Mouse (Mus musculus): ENCODE measurements around the gene Mybl2. TPM values are rescaled to one million over a fixed set of nuclear protein-coding genes. Genes with fewer than 3 reads are reported as not detected.

Gene Mybl2
- polyA plus RNA-seq, 1 experiment from 2014 or later = 17.7 TPM

DNA sequence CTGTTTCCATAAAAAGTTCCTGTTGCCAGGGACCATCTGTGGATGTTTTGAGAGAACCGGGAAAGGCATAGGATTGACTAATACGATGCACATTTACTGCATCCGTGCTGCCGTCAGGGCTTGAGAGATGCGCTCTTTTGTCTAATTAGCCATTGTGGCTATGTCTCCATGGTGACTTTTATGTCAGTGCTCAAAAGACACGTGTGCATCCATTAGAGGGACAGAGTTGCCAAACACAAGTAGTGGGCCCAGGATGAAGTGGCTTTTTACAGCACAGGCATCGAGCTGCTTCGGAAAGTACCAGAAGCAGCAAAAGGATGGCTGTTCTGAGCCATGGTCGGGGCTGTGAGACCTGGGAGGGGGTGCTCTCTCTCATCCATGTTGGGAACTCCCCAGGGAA lies 53.9 kb downstream of the Mybl2 start:
- Histone ChIP-seq H3K4me1 (replicated peaks; ENCODE audit: control insufficient read depth, insufficient read depth, low read length) (0 out of 2 replicates have a peak, but pooled peaks cover 2% of the 10 kb centered on the region), H3K27ac (ENCODE audit: low read depth, low read length) (no peak overlapping the region), H3K9ac (ENCODE audit: low read depth, low read length) (no peak overlapping the region), H3K36me3 (ENCODE audit: control insufficient read depth, insufficient read depth, low read length) (no peaks in the 10 kb centered on the region), H3K9me3 (ENCODE audit: control insufficient read depth, low read length) (no peaks in the 10 kb centered on the region), H3K4me2 (replicated peaks; ENCODE audit: low read depth, low read length) (no peak overlapping the region), H3K4me3 (ENCODE audit: low read depth, low read length) (no peak overlapping the region), H3K27me3 (ENCODE audit: control insufficient read depth, insufficient read depth, low read length) (0 out of 2 replicates have a peak, but pooled peaks cover 2% of the 10 kb centered on the region)
- DNase-seq (ENCODE audit: low spot score) (peak; percentile 71), ATAC-seq (ENCODE audit: low FRiP score) (peak; percentile 57)
- 38% methylated on average over 9 of the region's 9 CpGs for WGBS

DNA sequence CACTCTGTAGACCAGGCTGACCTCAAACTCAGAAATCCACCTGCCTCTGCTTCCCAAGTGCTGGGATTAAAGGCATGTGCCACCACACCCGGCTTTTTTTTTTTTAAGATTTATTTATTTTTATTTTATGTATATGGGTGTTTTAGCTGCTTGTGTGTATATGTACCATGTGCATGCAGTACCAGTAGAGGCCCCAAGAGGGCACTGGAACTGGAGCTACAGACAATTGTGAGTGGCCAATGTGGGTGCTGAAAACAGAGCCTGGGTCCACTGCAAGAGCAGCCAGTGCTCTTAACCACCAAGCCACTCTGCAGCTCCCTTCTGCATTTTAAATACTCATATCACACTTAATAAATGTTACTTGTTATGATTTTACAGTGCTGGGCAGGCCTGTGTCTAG lies 56.2 kb downstream of the Mybl2 start:
- no peak overlapping the region for H3K4me3 ChIP-seq (ENCODE audit: low read depth, low read length)
- 100% methylated on average over 1 of the region's 1 CpGs for WGBS
- H3K36me3 ChIP-seq (ENCODE audit: control insufficient read depth, insufficient read depth, low read length) = no peaks in the 10 kb centered on the region
- ATAC-seq (ENCODE audit: low FRiP score) = no peak
- H3K27ac ChIP-seq (ENCODE audit: low read depth, low read length) = no peak overlapping the region
- H3K27me3 ChIP-seq (ENCODE audit: control insufficient read depth, insufficient read depth, low read length) = 0 out of 2 replicates have a peak, but pooled peaks cover 2% of the 10 kb centered on the region
- H3K4me2 ChIP-seq (replicated peaks; ENCODE audit: low read depth, low read length) = no peak overlapping the region
- no peak for DNase-seq (ENCODE audit: low spot score)
- H3K9me3 ChIP-seq (ENCODE audit: control insufficient read depth, low read length) = no peaks in the 10 kb centered on the region
- 0 out of 2 replicates have a peak, but pooled peaks cover 2% of the 10 kb centered on the region for H3K4me1 ChIP-seq (replicated peaks; ENCODE audit: control insufficient read depth, insufficient read depth, low read length)
- H3K9ac ChIP-seq (ENCODE audit: low read depth, low read length) = no peak overlapping the region

DNA sequence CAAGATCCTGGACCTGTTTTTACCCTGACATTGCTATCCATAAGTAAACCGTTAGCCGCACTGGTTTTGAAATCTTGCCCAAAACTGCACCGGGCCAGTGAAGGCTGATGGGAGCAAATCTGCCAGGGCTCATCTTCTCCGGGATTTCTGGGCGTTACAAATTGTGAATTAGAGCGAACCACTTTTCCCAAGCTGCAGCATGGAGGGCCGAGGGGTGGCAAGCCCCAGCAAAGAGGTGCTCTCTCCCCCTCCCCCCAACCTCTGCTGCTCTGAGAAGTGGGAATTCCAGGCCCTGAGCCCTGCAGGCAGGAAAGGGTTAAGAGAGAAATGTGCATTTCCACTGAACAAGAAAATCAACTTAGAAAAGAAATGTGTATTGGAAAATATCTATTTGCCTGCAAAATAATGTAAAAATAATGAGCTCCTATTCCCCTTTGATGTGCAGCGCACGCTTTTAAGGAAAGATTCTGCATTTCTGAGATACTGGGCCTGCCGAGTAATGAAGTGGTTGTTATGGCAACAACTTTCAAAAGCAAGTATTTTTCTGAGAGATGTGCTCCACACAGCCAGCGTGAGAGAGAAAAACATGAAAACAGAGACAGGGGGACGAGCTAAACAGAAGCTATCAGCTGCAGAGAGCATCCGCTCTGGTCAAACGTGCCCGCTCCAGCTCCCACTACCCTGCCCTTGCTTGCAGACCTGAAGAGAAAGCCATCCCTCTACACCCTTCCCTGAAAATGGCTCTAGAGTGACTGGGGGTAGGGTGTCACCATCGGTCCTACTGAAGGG lies 57.1 kb downstream of the Mybl2 start:
- Histone ChIP-seq H3K4me3 (ENCODE audit: low read depth, low read length) (no peak overlapping the region), H3K4me1 (replicated peaks; ENCODE audit: control insufficient read depth, insufficient read depth, low read length) (0 out of 2 replicates have a peak, but pooled peaks cover 2% of the 10 kb centered on the region), H3K9me3 (ENCODE audit: control insufficient read depth, low read length) (no peaks in the 10 kb centered on the region), H3K4me2 (replicated peaks; ENCODE audit: low read depth, low read length) (no peak overlapping the region), H3K27me3 (ENCODE audit: control insufficient read depth, insufficient read depth, low read length) (0 out of 2 replicates have a peak, but pooled peaks cover 2% of the 10 kb centered on the region), H3K9ac (ENCODE audit: low read depth, low read length) (no peak overlapping the region), H3K36me3 (ENCODE audit: control insufficient read depth, insufficient read depth, low read length) (no peaks in the 10 kb centered on the region), H3K27ac (ENCODE audit: low read depth, low read length) (no peak overlapping the region)
- DNase-seq (ENCODE audit: low spot score) = peak; percentile 32
- WGBS = 42% methylated on average over 16 of the region's 16 CpGs
- 0 out of 2 replicates have a peak, but pooled peaks have one; percentile 19 for ATAC-seq (ENCODE audit: low FRiP score)

DNA sequence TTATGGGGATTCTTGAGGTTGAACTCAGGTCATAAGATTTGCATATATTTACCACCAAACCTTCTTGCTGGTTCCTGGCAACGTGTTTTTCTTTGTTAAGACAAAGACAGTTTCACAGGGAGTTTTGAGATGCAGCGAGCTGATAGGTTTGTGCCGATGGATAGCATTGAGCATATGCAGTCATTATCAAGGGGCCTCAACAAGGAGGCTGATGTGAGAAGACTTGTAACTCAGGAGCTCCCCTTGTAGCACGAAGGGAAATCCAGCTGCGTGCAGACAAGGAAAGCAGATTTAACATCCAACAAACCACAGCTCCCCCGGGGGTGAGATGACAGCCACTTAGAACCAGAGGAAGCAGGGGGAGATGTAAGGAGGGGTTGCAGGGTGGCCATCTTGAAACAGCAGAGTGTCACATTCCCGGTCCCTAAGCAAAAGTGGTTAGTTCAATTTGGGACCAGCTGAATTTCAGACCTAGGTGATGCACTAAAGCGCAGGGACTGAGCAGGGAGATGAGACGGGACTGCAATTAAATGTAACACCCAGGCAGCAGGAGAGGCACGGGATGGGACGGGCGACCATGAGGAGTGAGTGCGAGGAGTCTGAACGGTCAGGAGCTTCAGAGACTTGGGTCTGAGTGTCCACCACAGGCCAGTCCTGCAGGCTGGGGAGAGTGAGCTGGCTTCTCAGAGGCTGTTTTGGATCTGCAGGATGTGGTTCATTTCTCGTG lies 66.3 kb downstream of the Mybl2 start:
- ATAC-seq (ENCODE audit: low FRiP score) = no peak

DNA sequence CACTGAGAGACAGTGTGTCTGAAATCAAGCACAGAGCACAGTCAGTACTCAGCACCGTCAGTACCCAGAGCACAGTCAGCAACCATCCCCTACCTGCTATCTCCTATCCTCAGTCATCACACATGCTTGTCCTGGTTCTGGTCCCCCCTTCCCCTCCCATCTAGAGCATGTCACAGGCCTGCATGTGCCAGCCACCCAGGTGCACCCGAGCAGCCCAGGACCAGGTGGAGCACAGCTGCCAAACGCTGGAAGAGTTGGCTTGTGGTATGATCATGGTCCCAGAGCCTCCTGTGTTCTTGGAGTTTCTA lies 66.8 kb downstream of the Mybl2 start:
- no peak for ATAC-seq (ENCODE audit: low FRiP score)
- WGBS = 86% methylated on average over 3 of the region's 3 CpGs
- Histone ChIP-seq H3K9me3 (ENCODE audit: control insufficient read depth, low read length) (no peaks in the 10 kb centered on the region), H3K36me3 (ENCODE audit: control insufficient read depth, insufficient read depth, low read length) (no peaks in the 10 kb centered on the region), H3K4me3 (ENCODE audit: low read depth, low read length) (no peak overlapping the region), H3K4me2 (replicated peaks; ENCODE audit: low read depth, low read length) (no peak overlapping the region), H3K4me1 (replicated peaks; ENCODE audit: control insufficient read depth, insufficient read depth, low read length) (no peaks in the 10 kb centered on the region), H3K9ac (ENCODE audit: low read depth, low read length) (no peak overlapping the region), H3K27ac (ENCODE audit: low read depth, low read length) (no peak overlapping the region), H3K27me3 (ENCODE audit: control insufficient read depth, insufficient read depth, low read length) (peaks cover 5% of the 10 kb centered on the region; the same call in 1 of the 2 replicates)
- DNase-seq (ENCODE audit: low spot score) = no peak

More for the DNA sequence above, 66.3 kb downstream of the Mybl2 start:
- Histone ChIP-seq H3K4me1 (replicated peaks; ENCODE audit: control insufficient read depth, insufficient read depth, low read length) (no peaks in the 10 kb centered on the region), H3K27me3 (ENCODE audit: control insufficient read depth, insufficient read depth, low read length) (peaks cover 5% of the 10 kb centered on the region; the same call in 1 of the 2 replicates), H3K9me3 (ENCODE audit: control insufficient read depth, low read length) (no peaks in the 10 kb centered on the region), H3K4me2 (replicated peaks; ENCODE audit: low read depth, low read length) (no peak overlapping the region), H3K4me3 (ENCODE audit: low read depth, low read length) (no peak overlapping the region), H3K36me3 (ENCODE audit: control insufficient read depth, insufficient read depth, low read length) (no peaks in the 10 kb centered on the region), H3K27ac (ENCODE audit: low read depth, low read length) (no peak overlapping the region), H3K9ac (ENCODE audit: low read depth, low read length) (no peak overlapping the region)
- WGBS = 64% methylated on average over 15 of the region's 15 CpGs
- peak; percentile 8 for DNase-seq (ENCODE audit: low spot score)

DNA sequence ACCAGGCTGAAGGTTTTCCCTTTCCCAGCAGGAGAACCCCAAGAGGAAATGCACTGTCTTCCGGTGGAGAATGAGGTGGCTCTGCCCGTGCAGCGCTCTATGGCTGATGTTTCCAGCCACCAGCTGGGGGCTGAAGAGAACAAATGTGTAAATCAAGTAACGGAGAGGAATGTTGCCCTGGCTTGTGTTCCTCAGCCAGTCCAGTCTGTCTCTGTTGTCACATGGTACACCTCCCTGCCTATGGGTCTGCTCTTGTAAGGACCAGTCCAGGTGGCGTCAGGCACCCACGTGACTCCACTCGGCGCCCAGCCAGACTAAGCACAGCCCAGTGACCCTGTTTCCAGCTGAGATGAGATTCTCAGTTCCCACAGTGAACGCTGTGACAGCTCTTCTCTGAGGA lies 67.8 kb downstream of the Mybl2 start:
- 25% methylated on average over 9 of the region's 9 CpGs for WGBS
- Histone ChIP-seq H3K27ac (ENCODE audit: low read depth, low read length) (no peak overlapping the region), H3K36me3 (ENCODE audit: control insufficient read depth, insufficient read depth, low read length) (no peaks in the 10 kb centered on the region), H3K27me3 (ENCODE audit: control insufficient read depth, insufficient read depth, low read length) (peaks cover 5% of the 10 kb centered on the region; the same call in 1 of the 2 replicates), H3K4me2 (replicated peaks; ENCODE audit: low read depth, low read length) (no peak overlapping the region), H3K9me3 (ENCODE audit: control insufficient read depth, low read length) (no peaks in the 10 kb centered on the region), H3K4me1 (replicated peaks; ENCODE audit: control insufficient read depth, insufficient read depth, low read length) (no peaks in the 10 kb centered on the region), H3K9ac (ENCODE audit: low read depth, low read length) (no peak overlapping the region), H3K4me3 (ENCODE audit: low read depth, low read length) (no peak overlapping the region)
- DNase-seq (ENCODE audit: low spot score) (peak; percentile 40), ATAC-seq (ENCODE audit: low FRiP score) (peak; percentile 85)

DNA sequence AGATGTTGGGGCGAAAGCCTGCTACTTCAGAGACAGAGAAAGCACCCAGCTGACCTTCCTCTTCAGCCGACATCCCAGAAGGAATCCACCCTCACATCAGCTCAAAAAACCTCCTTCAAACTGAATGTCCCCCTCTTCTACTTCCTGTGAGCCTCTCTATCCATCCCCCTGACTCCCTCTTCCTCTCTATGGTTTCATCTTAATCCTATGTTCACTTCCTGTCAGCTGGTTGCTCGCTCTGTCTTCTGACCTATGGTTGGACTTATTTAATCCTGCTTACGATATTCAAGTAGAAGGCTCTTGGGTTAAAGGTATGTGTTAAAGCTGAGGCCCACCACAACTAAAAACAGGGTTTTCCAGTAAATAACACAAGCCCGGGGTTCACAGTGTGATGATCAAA lies 69.0 kb downstream of the Mybl2 start:
- WGBS = 87% methylated on average over 5 of the region's 5 CpGs
- Histone ChIP-seq H3K9ac (ENCODE audit: low read depth, low read length) (no peak overlapping the region), H3K9me3 (ENCODE audit: control insufficient read depth, low read length) (no peaks in the 10 kb centered on the region), H3K27me3 (ENCODE audit: control insufficient read depth, insufficient read depth, low read length) (peaks cover 5% of the 10 kb centered on the region; the same call in 1 of the 2 replicates), H3K4me2 (replicated peaks; ENCODE audit: low read depth, low read length) (no peak overlapping the region), H3K36me3 (ENCODE audit: control insufficient read depth, insufficient read depth, low read length) (no peaks in the 10 kb centered on the region), H3K4me1 (replicated peaks; ENCODE audit: control insufficient read depth, insufficient read depth, low read length) (no peaks in the 10 kb centered on the region), H3K27ac (ENCODE audit: low read depth, low read length) (no peak overlapping the region), H3K4me3 (ENCODE audit: low read depth, low read length) (no peak overlapping the region)
- DNase-seq (ENCODE audit: low spot score) (no peak), ATAC-seq (ENCODE audit: low FRiP score) (no peak)

DNA sequence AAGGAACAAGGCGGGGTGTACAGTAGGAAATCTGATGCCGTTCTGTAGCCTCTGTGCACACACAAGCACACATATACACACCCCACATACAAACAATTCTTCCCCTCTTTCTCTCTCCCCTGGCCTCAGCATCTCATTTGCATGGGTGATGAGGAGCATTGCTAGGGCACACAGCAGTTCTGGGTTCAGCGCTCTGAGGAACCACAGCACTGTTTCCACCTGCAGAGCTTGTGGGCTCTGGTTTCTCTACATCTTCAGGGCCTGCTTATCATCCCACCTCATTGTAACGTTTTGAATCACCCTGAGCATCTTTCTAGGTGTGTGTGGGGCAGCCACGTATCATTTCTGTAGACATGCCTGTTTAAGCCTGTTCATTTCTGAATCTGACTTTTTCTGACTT lies 76.3 kb downstream of the Mybl2 start:
- no peaks in the 10 kb centered on the region for H3K36me3 ChIP-seq (ENCODE audit: control insufficient read depth, insufficient read depth, low read length)
- no peak overlapping the region for H3K27ac ChIP-seq (ENCODE audit: low read depth, low read length)
- no peak overlapping the region for H3K9ac ChIP-seq (ENCODE audit: low read depth, low read length)
- no peaks in the 10 kb centered on the region for H3K4me1 ChIP-seq (replicated peaks; ENCODE audit: control insufficient read depth, insufficient read depth, low read length)
- H3K27me3 ChIP-seq (ENCODE audit: control insufficient read depth, insufficient read depth, low read length) = no peaks in the 10 kb centered on the region
- no peak overlapping the region for H3K4me2 ChIP-seq (replicated peaks; ENCODE audit: low read depth, low read length)
- WGBS = 79% methylated on average over 5 of the region's 5 CpGs
- H3K9me3 ChIP-seq (ENCODE audit: control insufficient read depth, low read length) = no peaks in the 10 kb centered on the region
- no peak for ATAC-seq (ENCODE audit: low FRiP score)
- DNase-seq (ENCODE audit: low spot score) = no peak
- H3K4me3 ChIP-seq (ENCODE audit: low read depth, low read length) = no peak overlapping the region
